Mouse (Mus musculus) forebrain, embryonic 11.5 days (tissue): ENCODE results near the gene Ptpn5. TPM values are rescaled to one million over a fixed set of nuclear protein-coding genes. Genes with fewer than 3 reads are reported as not detected.

ENCODE experiments used
- ATAC-seq: fragments of 200-750 bp; cut with Nextera tagmentation; replicated peaks from 2 replicates; pipeline ENCODE4 v1.8.0; 2017; ENCODE audit warnings: moderate TSS enrichment; ENCODE audit not compliant: low FRiP score
- DNase-seq: peaks from one replicate; pipeline ENCODE4 v3.0.0-alpha.2; 2017; ENCODE audit warnings: low spot score
- H3K27ac ChIP-seq: fragments of 300-500 bp; sonication (generic); 2 replicates; pipeline ENCODE4 v1.5.1; 2014; ENCODE audit warnings: low read depth, low read length
- H3K27me3 ChIP-seq: fragments of 300-500 bp; sonication (generic); 2 replicates; pipeline ENCODE4 v1.6.1; 2014; ENCODE audit warnings: mild to moderate bottlenecking, low read length, mixed read lengths; ENCODE audit not compliant: control insufficient read depth, insufficient read depth
- H3K36me3 ChIP-seq: fragments of 300-500 bp; sonication (generic); 2 replicates; pipeline ENCODE4 v1.6.1; 2014; ENCODE audit warnings: mild to moderate bottlenecking, low read length, moderate library complexity, mixed read lengths; ENCODE audit not compliant: control insufficient read depth, insufficient read depth
- H3K4me1 ChIP-seq: fragments of 300-500 bp; sonication (generic); replicated peaks from 2 replicates; pipeline ENCODE4 v1.6.1; 2014; ENCODE audit warnings: low read length, mixed read lengths; ENCODE audit not compliant: control insufficient read depth, insufficient read depth
- H3K4me2 ChIP-seq: fragments of 300-500 bp; sonication (generic); 2 replicates; pipeline ENCODE4 v1.6.1; 2014; ENCODE audit warnings: low read depth, mild to moderate bottlenecking, low read length, moderate library complexity, mixed read lengths; ENCODE audit not compliant: severe bottlenecking
- H3K4me3 ChIP-seq: fragments of 300-500 bp; sonication (generic); 2 replicates; pipeline ENCODE4 v1.5.1; 2014; ENCODE audit warnings: low read depth, low read length
- H3K9ac ChIP-seq: fragments of 300-500 bp; sonication (generic); 2 replicates; pipeline ENCODE4 v1.6.1; 2014; ENCODE audit warnings: low read length
- H3K9me3 ChIP-seq: fragments of 300-500 bp; sonication (generic); 2 replicates; pipeline ENCODE4 v1.6.1; 2016; ENCODE audit warnings: low read length, mixed read lengths; ENCODE audit not compliant: control insufficient read depth
- WGBS: fragments of 180-500 bp; shearing (Covaris S2); extraction: QIAGEN DNeasy Blood & Tissue Kit; methylation state at CpG from one replicate; pipeline ENCODE4 v1.1.7; 2014; 5-methylcytosine and 5-hydroxymethylcytosine counted together
- polyA plus RNA-seq: library from polyadenylated mRNA; unstranded; fragments of >200 nt; fragmentation: Nextera tagmentation; extraction: Ambion mirVana; gene quantifications from 2 replicates; pipeline ENCODE4 v1.2.1, GENCODE M21; 2014

Ptpn5 gene
- polyA plus RNA-seq, 1 experiment from 2014 or later = 14.9 TPM

DNA sequence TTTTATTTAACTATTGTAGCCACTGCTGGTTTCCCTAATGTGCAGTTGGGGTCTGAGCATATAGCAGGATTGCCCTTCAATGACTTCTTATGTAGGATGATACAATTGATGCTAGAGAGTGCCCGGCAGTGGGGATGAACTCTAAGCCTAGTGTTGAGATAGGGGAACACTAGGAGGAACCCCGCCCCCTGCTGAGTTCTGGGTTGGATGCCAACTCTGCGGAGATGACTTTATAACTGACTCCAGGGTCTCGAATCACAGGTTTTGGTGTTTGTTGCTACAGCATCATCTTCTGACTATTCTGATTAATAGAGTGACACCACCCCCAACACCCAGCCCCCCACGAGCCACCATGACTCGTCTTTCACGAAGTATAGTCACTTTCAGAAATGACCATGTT is 14.8 kb upstream of the Ptpn5 start:
- ATAC-seq (no peak), DNase-seq (no peak)
- 79% methylated on average over 7 of the region's 7 CpGs for WGBS
- Histone ChIP-seq H3K4me3 (no peak overlapping the region), H3K27ac (no peak overlapping the region), H3K4me1 (no peaks in the 10 kb centered on the region), H3K9ac (no peak overlapping the region), H3K9me3 (no peaks in the 10 kb centered on the region), H3K36me3 (no peaks in the 10 kb centered on the region), H3K4me2 (no peak overlapping the region), H3K27me3 (no peaks in the 10 kb centered on the region)

DNA sequence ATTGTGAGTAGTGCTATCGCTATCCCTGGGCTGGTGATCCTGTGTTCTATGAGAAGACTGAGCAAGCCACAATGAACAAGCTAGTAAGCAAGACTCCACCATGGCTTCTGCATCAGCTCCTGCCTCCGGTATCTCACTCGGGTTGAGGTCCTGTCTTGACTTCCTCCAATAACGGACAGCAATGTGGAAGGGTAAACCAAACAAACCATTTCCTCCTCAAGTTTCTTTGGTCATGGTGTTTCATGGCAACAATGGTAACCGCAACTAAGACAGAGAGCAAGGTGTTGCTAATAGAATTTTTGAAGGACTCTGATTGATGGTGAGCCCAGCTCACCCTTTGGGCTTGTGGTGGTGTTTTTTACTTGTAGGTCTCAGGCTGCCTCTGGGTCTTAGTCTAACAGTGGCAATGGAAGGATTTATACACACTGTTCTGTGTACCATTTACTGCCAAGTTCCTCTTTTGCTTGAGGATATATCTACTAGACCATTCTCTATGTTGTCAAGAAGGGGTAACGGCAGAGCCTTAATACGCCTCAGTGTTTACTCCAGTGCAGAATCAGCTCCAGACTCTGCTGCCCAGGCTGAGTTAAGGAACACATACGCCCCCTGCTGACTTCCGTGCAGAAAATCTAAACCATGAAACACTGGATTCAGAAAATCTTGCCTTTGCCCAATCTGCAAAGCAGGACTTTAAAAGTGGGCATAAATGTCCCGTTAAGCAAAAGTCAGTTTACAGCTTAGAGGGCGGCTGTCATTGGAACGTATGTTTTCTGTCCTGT is 12.7 kb upstream of the Ptpn5 start:
- no peak overlapping the region for H3K4me2 ChIP-seq

DNA sequence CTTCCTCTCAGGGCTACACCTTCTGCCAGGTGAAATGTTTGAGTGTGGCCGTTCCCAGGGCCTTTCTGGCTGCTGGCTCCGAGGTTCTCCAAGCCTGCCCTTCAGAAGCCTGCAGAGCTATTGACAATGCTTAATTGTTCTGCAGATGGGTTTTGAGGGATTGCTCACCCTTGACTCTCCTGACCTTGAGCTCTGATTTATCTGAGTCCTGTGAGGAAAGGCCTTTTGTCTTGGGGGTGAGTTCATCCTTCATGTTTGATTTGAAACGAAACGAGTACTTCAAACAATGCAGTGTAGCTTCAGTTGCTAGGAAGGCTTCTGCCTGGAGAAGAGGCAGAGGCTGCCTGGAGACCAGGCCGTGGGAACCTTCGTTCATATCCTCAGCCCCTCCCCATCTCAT is 10.8 kb upstream of the Ptpn5 start:
- DNase-seq = no peak
- Histone ChIP-seq H3K4me1 (no peaks in the 10 kb centered on the region), H3K27me3 (no peaks in the 10 kb centered on the region), H3K4me3 (no peak overlapping the region), H3K9ac (no peak overlapping the region), H3K9me3 (no peaks in the 10 kb centered on the region), H3K36me3 (no peaks in the 10 kb centered on the region), H3K4me2 (no peak overlapping the region), H3K27ac (no peak overlapping the region)
- ATAC-seq = no peak
- 42% methylated on average over 6 of the region's 6 CpGs for WGBS

More for the DNA sequence above, 12.7 kb upstream of the Ptpn5 start:
- Histone ChIP-seq H3K27me3 (no peaks in the 10 kb centered on the region), H3K9me3 (no peaks in the 10 kb centered on the region), H3K9ac (no peak overlapping the region), H3K36me3 (no peaks in the 10 kb centered on the region), H3K4me3 (no peak overlapping the region), H3K27ac (no peak overlapping the region), H3K4me1 (no peaks in the 10 kb centered on the region)
- 65% methylated on average over 12 of the region's 12 CpGs for WGBS
- ATAC-seq = no peak
- DNase-seq = no peak

DNA sequence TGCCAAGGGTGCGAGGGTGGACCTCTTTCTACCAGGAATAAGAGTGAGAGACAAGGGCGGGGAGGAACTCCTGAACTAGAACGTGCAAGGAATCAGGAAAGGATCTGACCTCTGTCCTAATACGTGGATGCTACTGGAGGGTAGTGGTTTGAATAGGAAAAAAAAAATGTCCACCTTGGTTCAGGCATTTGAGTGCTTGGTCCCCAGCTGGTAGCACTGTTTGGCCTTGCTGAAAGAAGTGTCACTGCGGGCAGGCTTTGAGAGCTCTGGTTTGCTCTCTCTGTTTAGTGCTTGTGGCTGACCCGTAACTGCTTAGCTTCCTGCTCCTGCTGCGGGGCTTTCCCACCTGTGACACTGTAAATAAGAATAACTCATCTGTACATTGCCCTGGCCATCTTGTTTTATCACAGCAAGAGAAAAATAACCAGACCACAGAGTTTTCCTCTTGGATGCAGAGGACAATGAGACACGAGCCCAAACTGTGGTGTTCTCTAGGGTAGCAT is 6.4 kb upstream of the Ptpn5 start:
- Histone ChIP-seq H3K4me1 (no peaks in the 10 kb centered on the region), H3K4me2 (no peak overlapping the region), H3K36me3 (no peaks in the 10 kb centered on the region), H3K27ac (no peak overlapping the region), H3K27me3 (no peaks in the 10 kb centered on the region), H3K9ac (no peak overlapping the region), H3K4me3 (no peak overlapping the region), H3K9me3 (no peaks in the 10 kb centered on the region)
- WGBS = 82% methylated on average over 8 of the region's 8 CpGs
- no peak for ATAC-seq
- no peak for DNase-seq

DNA sequence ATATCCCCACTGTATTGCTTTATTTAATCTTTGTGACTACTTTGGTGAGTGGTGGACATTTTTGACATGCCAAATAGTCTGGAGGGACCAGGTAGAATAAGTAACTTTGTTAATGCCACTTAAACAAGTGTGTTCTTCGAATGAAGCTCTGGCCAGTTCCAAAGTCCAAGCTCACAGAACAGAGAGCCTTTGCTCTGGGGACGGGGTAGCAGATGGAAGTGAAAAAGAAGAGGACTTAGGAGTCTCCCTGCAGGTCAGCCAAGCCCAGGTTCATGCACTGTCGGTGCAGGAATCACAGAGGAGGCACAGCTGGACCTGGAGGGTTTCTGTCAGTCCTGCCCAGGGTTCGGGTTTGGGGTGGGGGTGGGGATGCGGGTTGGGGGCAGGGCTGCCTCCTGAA is 1.1 kb upstream of the Ptpn5 start:
- DNase-seq = no peak
- ATAC-seq = no peak
- no peaks in the 10 kb centered on the region for H3K4me1 ChIP-seq
- H3K36me3 ChIP-seq = no peaks in the 10 kb centered on the region
- 44% methylated on average over 5 of the region's 5 CpGs for WGBS
- H3K4me3 ChIP-seq = no peak overlapping the region
- H3K9me3 ChIP-seq = no peaks in the 10 kb centered on the region
- H3K27ac ChIP-seq = no peak overlapping the region
- H3K4me2 ChIP-seq = no peak overlapping the region
- no peak overlapping the region for H3K9ac ChIP-seq
- H3K27me3 ChIP-seq = peaks cover 19% of the 10 kb centered on the region

DNA sequence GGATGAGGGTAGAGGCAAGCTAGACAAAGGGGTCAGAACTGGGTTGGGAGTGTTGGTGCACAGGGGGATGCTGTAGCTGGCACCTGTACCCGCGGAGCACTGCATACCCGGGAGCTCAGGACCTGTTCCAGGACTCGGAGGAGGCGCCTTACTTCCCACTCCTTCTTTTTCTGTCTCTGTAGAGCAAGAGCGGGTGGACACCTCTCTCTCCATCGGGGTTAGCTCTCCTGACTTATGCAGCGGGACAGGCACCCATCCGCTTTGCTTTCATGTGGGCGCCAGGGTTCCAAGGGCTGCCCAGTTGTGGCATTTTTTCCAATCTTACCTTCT is 588 bp downstream of the Ptpn5 start:
- no peak for DNase-seq
- under 1% methylated on average over 9 of the region's 10 CpGs for WGBS

DNA sequence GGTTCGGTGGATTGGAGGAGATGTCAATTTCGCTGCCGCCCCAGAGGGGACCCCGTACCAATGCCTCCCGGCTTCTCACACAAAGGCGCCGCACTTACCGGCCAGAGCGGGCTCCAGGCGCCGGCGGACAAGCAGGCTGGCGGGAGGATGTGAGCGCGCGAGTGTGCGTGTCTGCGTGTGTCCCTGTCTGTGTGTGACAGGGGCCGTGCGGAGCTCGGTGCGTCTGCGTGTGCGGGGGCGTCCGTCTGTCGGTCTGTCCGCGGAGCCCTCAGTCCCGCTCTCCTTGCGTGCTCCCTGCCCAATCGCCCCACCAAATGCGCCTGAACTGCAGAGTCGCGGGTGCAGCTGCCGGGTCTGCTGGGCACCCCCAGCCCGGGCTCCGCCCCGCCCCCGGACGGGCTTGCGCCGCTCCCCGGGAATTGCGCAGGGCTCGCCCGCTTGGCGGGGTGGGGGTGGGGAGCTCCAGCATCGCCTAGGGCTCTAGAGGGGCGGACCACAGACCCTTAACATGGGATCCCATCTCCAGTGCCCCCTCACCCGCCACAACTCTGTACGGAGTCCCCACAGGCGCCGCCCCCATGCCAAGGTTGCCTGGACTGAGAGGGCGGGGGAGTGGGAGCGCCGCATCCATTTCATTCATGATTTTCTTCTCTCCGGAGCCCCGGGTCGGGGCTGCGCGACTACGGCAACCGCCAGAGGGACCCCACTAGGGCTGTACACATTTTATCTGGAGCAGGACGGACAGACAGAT is 1.1 kb downstream of the Ptpn5 start:
- no peaks in the 10 kb centered on the region for H3K4me1 ChIP-seq
- peak overlapping the region; percentile 67 for H3K4me3 ChIP-seq
- ATAC-seq (peak; percentile 90), DNase-seq (peak; percentile 81)
- under 1% methylated on average over 56 of the region's 65 CpGs for WGBS
- no peaks in the 10 kb centered on the region for H3K9me3 ChIP-seq
- H3K27me3 ChIP-seq = peaks cover 19% of the 10 kb centered on the region
- H3K27ac ChIP-seq = 0 out of 2 replicates have a peak overlapping the region, but pooled peaks have one; percentile 12
- H3K9ac ChIP-seq = peak overlapping the region; percentile 71
- H3K4me2 ChIP-seq = peak overlapping the region; percentile 88
- H3K36me3 ChIP-seq = no peaks in the 10 kb centered on the region

More for the DNA sequence above, 588 bp downstream of the Ptpn5 start:
- ATAC-seq = no peak
- Histone ChIP-seq H3K36me3 (no peaks in the 10 kb centered on the region), H3K4me1 (no peaks in the 10 kb centered on the region), H3K9ac (peak overlapping the region; percentile 71), H3K9me3 (no peaks in the 10 kb centered on the region), H3K4me3 (peak overlapping the region; percentile 67), H3K27ac (no peak overlapping the region), H3K4me2 (peak overlapping the region; percentile 88), H3K27me3 (peaks cover 19% of the 10 kb centered on the region)

DNA sequence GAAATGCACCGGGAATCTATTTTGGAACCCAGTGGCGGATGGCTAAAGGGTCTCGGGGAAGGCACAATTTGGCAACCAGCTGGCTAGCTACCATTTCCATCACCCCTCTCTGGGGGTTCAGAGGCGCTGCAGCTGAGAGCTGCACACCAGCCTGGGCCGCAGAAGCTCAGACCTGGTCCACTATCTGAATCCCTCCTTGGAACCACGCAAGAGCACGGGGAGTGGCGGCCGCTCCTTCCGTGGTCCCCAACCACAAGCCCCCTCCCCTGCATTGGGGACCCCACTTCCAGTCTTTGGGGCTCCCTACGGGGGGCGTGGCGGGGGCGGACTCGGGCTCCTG is 1.7 kb downstream of the Ptpn5 start:
- no peaks in the 10 kb centered on the region for H3K36me3 ChIP-seq
- 2% methylated on average over 15 of the region's 15 CpGs for WGBS
- H3K27ac ChIP-seq = no peak overlapping the region
- ATAC-seq (peak; percentile 35), DNase-seq (no peak)
- no peaks in the 10 kb centered on the region for H3K4me1 ChIP-seq
- peak overlapping the region; percentile 88 for H3K4me2 ChIP-seq
- H3K27me3 ChIP-seq = peaks cover 19% of the 10 kb centered on the region
- peak overlapping the region; percentile 67 for H3K4me3 ChIP-seq
- H3K9me3 ChIP-seq = no peaks in the 10 kb centered on the region
- peak overlapping the region; percentile 71 for H3K9ac ChIP-seq
